Mouse (Mus musculus) naive thymus-derived CD4-positive, alpha-beta T cell, adult 2 months (primary cell): Measurements from ENCODE around the gene Zmynd11.
"Not testable (repeated sequence)": the region's sequence is repeated elsewhere in the genome, so short reads cannot be mapped to it uniquely, and the experiment has no call there.

Source experiments
- DNase-seq: peaks from one replicate; pipeline ENCODE4 v3.0.0-alpha.2; 2011; ENCODE audit warnings: low read depth

Zmynd11 gene

GRCm38 (mm10) chr13:9764646-9765536 is at the start of gene Zmynd11:
Gene Zmynd11, minus strand, starts transcription at chr13:9765330.
- peak; percentile 69 for DNase-seq

GRCm38 (mm10) chr13:9795889-9796631 is 30.9 kb upstream of the Zmynd11 start:
- DNase-seq, result no peak

GRCm38 (mm10) chr13:9786050-9786449 is 20.9 kb upstream of the Zmynd11 start:
- no peak for DNase-seq

- DNase-seq, result no peak
These were observed 18.6 kb upstream of the Zmynd11 start for GRCm38 (mm10) chr13:9783717-9784116.

- peak; percentile 72 for DNase-seq
These were observed 10.8 kb upstream of the Zmynd11 start for GRCm38 (mm10) chr13:9775901-9776300.

DNA sequence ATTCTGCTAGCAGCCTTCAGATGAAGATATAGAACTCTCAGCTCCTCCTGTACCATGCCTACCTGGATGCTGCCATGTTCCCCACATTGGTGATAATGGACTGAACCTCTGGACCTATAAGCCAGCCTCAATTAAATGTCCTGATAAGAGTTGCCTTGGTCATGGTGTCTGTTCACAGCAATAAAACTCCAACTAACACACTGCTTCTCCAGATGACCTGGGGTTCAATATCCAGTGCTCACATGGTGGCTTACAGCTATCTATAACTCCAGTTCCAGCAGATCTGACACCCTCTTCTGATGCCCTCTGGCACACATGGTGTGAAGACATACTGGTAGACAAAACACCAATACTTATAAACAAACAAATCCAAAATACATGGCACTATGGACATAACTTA is 8.9 kb upstream of the Zmynd11 start:
- DNase-seq, result no peak

DNA sequence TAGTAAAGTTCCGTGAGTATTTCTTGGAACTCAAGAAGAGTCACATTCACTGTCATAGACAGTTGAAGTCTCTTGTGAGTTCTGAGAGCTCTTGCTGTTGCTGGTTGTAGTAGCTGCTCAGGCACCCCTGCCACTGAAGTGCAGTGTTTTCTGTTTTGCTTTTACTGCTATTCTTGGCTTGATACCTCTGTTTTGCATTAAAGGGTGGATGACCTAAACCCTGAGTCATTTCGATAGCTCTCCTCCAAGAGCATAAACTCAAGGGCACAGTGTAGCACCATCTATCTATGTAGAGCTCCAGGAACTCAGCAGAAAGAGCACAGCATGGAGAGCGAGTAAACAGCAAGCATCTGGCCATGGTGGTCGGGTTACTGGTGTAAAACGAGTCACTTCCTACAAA is 2.1 kb upstream of the Zmynd11 start:
- DNase-seq, result no peak

DNA sequence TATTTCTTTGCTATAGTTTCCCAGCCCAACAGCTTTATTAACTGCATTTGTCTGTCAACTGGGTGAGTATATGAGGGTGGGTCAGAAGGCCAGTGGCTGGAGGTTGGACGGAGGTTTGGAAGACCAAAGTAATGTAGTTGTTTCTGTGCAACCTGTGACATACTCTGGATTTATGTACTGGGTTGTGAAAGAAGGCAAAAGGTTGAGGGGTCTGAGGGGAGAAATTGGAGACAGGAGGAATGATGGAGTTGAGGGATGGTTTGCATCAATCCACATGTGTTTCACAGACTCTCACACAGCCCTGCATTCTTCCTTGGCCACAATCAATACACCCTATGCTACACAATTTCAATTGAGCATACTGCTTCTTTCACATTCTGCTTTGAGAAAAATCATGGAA is 1.4 kb upstream of the Zmynd11 start:
- DNase-seq, result no peak

DNA sequence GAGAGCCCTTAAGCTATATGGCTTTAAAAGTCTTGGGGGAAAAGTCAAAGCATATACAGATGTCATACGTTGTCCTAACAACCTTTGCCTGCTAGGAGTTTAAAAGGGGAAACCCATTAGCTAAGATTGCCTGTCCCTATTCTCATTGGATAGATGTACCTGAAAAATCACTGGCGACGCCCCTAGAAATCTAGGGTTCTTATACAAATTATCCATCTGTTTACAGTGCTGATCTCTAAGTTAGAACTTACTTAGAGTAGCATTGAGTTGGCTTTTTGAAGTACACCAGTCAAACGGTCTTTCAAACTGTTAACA is 364 bp upstream of the Zmynd11 start:
- peak; percentile 51 for DNase-seq

DNA sequence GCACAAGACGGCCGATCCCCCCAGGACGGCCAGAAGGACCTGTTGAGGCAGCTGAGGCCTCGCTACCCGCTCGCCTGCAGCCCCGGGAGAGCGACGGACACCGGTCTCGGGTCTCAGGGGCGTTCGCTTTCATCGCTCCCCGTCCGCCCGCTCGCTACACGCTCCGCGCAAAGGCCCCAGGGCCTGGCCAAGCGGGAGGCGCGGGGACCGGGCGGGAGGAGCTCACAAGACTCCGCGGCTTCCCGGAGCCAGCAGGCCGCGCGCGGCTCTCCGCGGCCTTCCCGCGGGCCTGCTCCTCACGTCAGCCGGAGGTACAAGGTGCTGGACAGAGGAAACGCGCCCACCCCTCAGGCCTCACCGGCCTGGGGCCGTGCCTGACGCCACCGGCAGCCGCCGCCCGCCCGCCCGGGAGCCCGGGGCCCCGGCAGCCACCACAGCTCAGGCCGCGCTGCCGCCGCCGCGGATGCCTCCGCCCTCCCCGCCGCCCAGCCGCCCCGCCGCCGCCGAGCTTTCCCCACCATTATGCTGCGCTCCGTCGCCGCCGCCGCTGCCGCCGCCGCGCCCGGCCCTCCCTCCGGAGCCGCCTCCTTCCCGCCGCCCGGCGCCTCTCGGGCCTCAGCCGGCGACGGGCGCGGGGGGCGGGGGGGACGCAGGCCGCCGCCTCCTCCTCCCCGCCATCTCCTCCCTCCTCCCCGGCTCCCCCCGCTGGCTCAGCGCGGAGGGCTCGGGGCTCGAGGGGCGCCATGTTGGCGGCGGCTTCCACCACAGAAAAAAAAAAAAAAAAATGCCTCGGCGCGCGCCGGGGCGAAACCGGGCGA is 1.1 kb downstream of the Zmynd11 start:
- DNase-seq, result peak; percentile 83

- DNase-seq, result peak; percentile 65
These were observed 1.9 kb downstream of the Zmynd11 start for GRCm38 (mm10) chr13:9763100-9763827.

DNA sequence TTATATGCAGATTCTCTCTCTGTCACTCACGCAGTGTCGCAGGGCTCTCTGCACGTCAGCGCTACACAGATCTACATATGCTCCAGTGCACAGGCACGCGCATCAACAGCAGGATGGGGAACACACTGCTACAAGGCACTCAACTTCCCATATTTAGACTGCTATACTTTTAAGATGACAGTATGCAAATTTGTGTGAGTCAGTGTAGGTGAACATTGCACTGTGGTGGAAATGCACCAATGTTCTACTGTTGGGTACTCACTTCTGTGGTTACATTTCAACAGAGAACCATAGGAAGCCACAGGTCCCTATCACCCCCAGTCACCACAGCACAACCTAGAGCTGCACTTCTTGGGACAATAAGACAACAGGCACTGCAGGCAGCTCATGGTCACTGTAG is 5.1 kb downstream of the Zmynd11 start:
- DNase-seq, result peak; percentile 73

DNA sequence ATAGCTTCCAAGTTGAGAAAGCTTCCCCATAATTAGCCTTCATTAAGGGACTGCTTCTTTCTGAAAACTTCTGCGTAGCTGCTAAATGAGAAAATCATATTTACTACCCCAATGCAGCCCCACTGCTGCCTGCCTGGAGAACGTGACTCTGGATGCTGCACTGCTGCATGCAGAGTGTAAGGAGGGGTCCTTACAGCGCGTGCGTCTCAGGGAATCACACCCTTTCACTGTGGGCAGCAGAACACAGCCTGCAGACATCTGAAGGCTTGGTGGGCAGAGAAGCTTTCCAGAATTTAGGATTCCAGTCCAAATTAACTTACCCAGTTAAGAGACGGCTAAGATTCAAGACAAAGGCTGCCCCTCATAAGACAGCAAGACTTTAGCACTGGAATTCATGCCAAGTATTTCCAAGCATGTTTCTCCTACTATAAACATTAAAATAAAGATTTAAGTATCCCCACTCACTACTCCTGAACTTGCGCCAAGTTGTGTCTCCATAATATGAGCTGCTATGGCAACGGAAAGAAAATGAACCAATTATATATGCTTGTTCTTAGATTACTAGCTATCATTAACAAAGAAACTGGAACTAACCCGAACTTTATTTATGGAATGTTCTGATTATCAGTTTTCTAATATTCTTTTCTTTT is 7.2 kb downstream of the Zmynd11 start:
- no peak for DNase-seq

GRCm38 (mm10) chr13:9753706-9754105 is 11.4 kb downstream of the Zmynd11 start:
- no peak for DNase-seq

DNA sequence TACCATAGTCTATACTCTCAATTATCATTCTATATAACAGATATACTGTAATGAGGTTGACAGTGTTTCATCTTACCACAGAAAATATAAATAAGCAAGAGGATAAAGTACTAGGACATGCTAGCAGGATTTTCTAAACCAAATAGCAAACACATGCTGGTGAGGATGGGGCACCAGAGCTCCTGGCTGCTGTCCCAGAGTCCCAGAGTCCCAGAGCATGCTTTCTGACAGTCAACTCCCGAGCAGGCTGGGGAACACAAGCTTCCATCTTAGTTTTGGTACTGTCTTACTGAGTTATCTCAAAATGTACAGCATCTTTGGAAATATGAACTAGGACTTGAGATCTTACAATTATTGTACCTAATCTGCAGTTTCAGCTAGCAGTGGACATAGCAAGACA is 14.8 kb downstream of the Zmynd11 start:
- DNase-seq, result no peak

- no peak for DNase-seq
These were observed 15.3 kb downstream of the Zmynd11 start for GRCm38 (mm10) chr13:9749796-9750195.

DNA sequence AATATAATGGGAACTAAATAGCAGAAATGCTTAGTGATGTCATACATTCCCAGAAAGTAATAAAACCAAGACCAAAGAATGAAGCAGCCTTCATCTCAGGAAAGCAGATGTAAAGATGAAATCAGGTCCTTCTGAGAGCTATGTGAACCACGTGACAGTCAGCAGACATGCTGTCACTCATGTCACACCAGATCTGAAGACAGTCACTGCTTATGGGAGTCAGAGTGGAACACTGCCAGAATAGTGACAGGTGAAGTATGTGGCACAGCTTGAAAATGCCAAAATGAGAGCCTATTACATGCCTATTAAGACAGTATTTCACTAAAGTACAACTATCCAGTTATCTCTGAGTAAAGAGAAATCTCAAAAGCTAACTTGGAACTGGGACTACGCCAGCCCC is 26.9 kb downstream of the Zmynd11 start:
- peak; percentile 19 for DNase-seq

- DNase-seq, result no peak
These were observed 28.1 kb downstream of the Zmynd11 start for GRCm38 (mm10) chr13:9737024-9737423.

GRCm38 (mm10) chr13:9732262-9732661 is 32.9 kb downstream of the Zmynd11 start:
- not testable (repeated sequence) for DNase-seq

DNA sequence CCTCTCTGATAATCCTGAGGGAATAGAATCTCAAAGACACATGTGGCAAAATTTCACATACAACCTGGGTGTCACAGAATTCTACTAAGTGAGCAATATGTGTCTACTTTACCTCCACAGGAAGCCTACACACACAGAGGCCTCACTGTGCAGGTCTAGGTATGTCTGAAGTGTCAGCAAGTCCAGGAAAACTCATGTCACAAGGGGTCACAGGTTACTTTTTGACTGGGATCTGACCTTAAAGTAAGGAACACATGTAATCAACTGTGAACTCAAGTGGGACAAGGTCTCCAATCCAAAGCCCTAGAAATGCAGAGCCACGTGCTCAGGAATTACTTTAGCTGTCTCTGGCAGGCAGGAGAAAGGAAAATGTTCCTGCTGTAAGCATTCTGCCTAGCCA is 36.1 kb downstream of the Zmynd11 start:
- DNase-seq, result no peak

- DNase-seq, result no peak
These were observed 49.9 kb downstream of the Zmynd11 start for GRCm38 (mm10) chr13:9715224-9715623.
